Mouse (Mus musculus) left cerebral cortex, adult 11 months (tissue): ENCODE measurements around the gene AY074887.

Experiments used
- DNase-seq: peaks from one replicate; pipeline ENCODE4 v3.0.0; 2022; ENCODE audit warnings: low spot score

AY074887 gene

DNA sequence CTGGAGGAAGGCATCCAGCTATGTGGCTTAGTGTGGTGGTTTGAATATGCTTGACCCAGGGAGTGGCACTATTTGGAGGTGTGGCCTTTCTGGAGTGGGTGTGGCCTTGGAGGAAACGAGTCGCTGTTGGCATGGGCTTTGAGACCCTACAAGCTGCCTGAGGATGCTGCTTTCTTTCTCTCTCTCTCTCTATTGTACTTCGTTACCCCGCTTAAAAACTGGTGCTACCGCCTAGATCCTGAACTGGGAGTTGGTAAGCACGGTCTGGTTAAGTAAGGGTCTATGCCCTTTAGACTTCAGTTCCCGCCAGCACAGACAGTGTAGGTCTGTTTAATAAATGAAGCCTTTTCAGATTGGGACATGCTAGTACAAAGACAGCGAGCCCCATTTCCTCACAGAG, 34.4 kb downstream of the AY074887 start:
- DNase-seq, result no peak

DNA sequence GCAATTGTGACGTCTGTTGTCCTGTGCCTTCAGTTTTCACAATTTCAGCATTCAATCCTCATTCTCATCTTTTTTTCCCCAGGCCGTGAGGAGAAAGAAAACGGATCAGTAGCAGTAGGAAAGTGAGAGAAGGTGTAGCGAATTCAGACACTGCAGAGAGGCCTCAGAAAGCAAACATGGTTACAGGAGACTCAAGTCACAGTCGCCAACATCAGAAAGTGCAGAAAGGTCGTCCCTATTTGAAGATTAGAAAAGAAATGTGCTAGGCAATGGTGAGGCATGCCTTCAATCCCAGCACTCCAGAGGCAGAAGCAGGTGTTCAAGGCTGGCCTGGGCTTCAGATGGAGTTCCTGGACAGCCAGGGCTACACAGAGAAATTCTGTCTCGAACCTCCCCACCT, 35.2 kb downstream of the AY074887 start:
- DNase-seq, result no peak

DNA sequence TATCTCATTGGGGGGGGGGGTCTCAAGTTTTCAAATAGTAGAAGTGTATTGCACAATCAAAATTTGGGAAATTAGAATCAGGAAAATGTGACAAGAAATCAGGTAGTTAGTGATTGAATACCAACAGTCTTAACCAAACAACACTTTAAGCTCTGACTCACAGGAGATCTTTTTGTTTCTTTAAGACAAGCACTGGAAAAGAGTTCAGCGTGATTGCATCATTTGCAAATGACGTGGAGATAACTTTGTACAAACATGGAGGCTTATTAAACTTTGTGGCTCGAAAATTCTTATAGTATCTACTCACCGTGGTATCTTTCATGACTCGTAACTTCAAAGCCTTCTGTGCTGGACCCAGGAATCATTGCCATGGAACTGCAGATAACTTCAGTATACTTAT, 41.4 kb downstream of the AY074887 start:
- no peak for DNase-seq
